Mouse (Mus musculus) spleen, adult 10 weeks (tissue): ENCODE data around the gene Prps1l3. TPM values are rescaled to one million over a fixed set of nuclear protein-coding genes. Genes with fewer than 3 reads are reported as not detected.

Source experiments
- polyA plus RNA-seq: library from polyadenylated mRNA; stranded (reverse); fragments of 350-450 nt; fragmentation: Illumina TruSeq; extraction: RNeasy Lipid Tissue Mini Kit (QIAGEN cat#74804); gene quantifications from one replicate; pipeline ENCODE4 v1.2.3, GENCODE M21; 2015; ENCODE audit warnings: low replicate concordance; ENCODE audit not compliant: insufficient read depth

Gene Prps1l3
- polyA plus RNA-seq = 68.5 TPM

GRCm38 (mm10) chr12:57230192-57230706 lies at the start of gene Prps1l3, which contains the start of gene Mipol1:
Prps1l3 (plus strand) TSS chr12:57230412.
Mipol1 (plus strand) TSS chr12:57230427.

GRCm38 (mm10) chr12:57197363-57198026 lies 32.7 kb upstream of the Prps1l3 start, which contains the start of gene Slc25a21:
Slc25a21 (minus strand) TSS chr12:57197472.

Other genes starting within 250 kb of the Prps1l3 start
- 2.3 TPM for gene Slc25a21, start 32.9 kb upstream of the Prps1l3 start, polyA plus RNA-seq
- gene Mipol1, start within 50 bp of the Prps1l3 start, polyA plus RNA-seq = 6.1 TPM